Mouse (Mus musculus): ENCODE results near the gene Slc39a11. TPM values are rescaled to one million over a fixed set of nuclear protein-coding genes. Genes with fewer than 3 reads are reported as not detected.
A peak's percentile ranks its signal among the peaks of the same experiment; 100 is the strongest.

Slc39a11 gene
- total RNA-seq, 2 experiments from 2014 or later: 2.6 to 3.9 TPM

DNA sequence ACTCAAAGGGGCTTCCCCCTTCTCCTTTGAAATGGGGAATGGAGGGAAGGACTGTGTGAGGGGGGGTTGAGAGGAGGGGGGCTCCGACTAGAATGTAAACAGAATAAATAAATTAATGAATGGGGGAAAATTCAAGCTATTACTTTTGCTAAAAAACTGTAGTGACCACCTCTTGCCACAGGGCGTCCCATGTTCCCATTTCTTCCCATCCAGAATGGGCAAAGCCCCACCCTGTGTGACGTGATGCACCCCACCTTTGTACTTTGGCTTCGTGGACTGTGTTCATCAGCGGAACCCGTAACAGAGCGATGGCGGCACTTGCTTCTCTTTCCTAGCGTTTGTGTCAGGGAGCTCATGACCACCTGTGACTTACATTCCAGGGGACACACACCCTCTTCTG is 273.8 kb downstream of the Slc39a11 start:
- no peak for DNase-seq
- intact Hi-C loops (cut with DNase I): no loop called here

DNA sequence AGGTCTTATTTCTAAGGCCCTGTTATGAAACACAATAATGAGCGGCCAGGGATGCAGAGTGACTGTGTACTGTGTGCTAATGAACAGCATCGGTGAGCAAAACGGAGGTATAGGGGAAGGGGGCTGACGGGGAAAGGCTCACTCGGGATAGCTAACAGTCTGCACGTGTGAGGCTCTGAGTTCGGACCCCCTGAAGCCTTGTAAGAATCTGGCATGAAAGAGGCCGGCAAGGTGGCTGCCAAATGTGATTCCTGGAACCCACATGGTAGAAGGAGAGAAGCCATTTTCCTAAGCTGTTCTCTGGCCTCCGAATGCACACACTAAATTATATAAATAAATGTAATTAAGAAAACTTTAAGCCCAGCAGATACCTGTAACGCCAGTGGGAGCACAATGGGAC is 276.0 kb downstream of the Slc39a11 start:
- no peak for DNase-seq
- intact Hi-C loops (cut with DNase I): no loop called here

DNA sequence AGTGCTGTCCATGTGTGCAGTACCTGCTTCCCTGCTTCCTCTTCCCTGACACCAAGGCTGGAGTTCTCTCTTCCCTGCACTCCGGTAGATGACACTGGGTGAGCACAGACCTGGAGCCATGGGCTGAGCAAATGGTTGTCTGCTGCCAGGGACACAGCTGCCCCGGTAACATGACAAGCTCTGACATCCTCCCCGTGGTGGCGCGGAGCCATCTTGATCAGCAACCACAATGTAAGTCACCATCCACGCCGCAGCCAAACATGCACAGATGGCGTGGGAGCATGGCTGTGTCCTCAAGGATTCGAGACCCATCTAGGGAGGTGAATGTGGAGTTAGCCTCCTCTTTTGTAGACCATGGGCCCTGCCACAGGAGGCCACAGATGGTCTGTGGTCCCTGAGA is 276.5 kb downstream of the Slc39a11 start:
- intact Hi-C loops (cut with DNase I): no loop called here
- no peak for DNase-seq

DNA sequence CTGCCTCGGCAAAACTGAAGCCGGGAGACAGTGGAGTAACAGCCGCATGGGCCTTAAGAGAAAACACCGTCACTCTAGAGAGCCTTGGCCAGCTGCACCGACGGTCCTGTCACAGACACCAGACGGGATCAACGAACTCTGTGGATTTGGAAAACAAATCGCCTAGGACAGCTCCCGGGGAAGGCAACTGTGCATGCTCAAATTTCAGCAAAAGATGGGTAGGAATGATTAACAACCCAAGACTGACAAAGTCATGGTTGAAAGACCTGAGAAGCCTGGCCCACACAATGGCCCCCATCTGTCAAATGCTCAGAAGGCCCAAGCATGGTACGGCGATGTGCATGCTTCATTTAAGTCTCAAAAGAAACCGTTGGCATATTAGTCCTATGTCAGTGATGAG is 281.8 kb downstream of the Slc39a11 start:
- DNase-seq: no peak
- intact Hi-C loops (cut with DNase I): no loop called here

DNA sequence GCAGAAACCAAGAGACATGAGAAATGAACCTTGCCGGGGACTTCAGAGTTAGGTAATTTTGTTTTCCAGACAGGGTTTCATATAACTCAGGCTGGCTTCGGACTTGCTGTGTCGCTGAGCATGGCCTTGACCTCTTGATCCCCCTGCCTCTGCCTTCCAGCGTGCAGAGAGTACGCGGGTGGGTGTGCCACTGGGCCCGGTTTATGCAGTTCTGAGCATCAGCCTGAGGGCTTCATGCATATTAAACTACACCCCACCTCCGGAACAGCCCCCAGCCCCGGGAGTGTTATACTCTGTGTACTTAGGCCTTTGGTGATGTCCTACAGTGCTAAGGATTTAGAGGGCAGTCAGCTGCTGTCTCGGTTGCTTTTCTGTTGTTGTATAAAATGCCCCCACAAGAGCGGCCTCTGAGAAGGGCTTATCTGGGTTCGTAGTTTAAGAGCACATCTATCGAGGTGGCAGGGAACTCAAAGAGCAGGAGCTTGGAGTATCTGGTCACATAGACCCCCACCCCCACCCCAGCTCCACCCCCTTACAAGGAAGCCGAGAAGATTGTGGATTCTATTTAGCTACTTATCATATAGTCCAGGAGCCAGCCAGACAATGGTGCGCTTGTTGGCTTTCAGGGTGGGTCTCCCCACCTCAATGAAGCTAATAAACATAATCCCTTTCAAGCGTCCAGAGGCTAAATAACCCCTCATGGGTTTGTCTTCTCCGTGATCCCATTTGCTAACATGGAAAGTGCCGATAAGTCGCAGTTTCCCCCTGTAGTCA is 283.4 kb downstream of the Slc39a11 start:
- DNase-seq: no peak
- intact Hi-C loops (cut with DNase I): no loop called here

DNA sequence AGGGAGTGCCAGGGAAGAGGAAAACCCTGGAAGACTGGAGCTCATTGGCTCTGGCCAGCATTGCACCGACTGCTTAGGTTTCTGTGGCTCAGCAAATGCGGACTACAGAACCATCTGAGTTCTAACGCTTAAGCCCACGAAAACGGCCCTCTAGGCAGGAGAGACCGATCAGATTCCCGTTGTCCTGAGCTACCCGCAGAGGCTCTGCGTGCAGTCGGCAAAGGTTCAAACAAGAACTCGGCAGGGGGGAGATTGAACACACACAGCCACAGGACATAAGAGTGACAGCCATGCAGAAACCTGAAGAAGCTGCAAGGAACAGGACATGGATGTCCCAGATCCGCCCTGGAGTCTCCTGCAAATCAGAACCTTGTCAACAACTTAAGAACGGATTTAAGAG is 286.1 kb downstream of the Slc39a11 start:
- no peak for DNase-seq
- intact Hi-C loops (cut with DNase I): no loop called here

DNA sequence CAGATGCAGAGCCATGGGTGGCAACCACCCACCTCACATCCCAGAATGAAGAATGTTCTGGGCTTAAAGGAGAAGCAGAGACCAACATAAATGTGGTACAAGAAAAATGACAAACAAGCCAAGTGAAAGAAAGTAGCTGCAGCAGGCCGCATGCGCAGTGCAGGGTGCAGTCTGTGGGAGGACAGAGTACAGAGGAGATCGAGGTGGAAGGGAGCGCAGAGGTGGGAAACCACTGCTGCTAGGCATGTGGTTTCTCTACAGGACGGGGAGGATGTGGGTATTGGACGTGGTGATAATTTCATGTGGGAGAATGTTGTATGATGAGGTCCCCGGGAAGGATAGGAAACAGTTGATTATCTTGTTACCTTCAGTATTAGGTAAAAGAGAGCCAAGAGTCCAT is 287.3 kb downstream of the Slc39a11 start:
- DNase-seq: no peak
- intact Hi-C loops (cut with DNase I): no loop called here

DNA sequence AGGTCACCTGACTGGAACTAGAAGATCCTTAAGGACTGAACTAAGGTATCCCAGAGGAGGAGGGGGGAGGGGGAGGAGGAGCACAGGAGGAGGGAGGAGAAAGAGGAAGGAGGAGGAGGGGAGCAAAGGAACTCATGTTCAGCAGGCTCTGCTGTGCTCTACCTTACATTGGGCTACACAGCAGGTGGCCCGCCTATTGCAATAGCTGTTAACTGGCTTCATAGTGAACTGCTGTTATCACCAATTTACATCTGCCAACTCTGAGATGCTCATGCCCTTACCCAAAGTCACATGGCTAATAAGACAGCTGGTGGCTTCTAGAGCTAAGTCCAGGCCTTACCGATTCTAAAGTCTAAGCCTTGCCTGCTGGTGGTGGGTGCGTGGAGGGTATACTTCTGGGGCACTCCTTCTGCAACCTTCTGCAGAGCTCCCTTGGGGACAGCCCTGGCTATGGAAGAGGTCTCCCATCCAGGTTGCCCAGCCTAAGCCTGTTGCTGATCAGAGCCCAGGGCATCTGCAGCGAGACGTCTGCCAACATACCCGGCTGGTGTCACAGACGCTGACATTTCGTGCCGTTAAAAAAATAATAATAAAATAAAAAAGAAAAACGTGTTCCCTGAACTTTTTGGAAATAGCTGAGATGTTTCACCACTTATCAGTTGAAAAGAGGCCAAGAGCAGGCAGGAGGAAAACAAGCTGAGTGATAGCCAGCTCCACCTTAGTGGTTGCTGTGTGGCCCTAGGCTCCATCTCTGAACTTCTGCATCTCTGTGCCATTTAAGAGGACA is 289.6 kb downstream of the Slc39a11 start:
- DNase-seq: no peak

DNA sequence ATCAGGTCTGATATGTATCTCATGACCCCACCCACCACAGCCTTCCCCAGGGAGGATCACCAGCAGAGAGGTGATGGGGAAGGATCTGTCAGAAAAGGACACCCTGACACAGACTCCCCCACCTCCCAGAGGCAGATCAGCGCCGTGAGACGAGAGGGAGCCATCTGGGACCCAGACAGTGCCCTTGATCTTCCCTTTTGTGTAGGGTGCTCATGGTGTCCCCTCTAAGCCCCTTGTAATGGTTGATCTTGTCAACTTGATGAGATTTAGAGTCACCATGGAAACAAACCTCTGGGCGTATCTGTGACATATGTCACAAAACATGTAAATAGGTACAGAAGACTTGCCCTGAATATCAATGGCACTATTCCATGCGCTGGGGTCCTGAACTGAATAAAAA is 293.9 kb downstream of the Slc39a11 start:
- intact Hi-C loops (cut with DNase I): no loop called here

More for the DNA sequence above, 289.6 kb downstream of the Slc39a11 start:
- intact Hi-C loops (cut with DNase I): no loop called here

DNA sequence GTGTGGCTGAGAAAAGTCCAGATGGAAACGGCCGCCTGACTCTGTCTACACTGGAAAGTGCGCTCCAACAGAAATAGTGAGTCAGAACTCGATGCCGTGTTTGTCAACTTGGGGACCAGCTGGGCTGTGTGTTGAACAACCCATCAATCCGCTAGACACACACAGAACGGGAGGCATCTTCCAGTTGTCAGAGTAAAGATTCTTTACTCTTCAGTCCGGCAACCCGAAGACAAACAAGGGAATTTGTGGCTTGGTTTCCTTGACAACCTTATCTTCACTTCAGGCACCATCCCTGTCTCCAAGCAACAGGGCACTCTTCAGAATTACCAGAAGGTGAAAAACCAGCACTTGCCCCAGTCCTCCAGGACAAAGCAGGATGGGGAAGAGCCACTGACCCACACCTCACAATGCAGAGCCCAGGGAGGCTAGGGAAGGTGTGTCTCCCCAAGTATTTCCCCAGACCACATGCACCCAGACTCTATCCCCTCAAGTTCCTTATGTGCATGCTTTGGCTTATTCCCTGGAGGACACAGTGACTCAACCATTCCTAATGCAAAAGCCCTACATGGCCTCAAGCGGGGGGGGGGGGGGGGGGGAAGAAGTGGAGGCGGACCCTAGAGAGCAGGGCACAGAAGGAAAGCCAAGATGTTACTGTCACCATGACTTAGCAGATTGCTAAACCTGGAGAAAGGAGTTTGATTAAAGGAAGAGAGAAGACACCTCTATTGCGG is 297.6 kb downstream of the Slc39a11 start:
- intact Hi-C loops (cut with DNase I): no loop called here

More for the DNA sequence above, 293.9 kb downstream of the Slc39a11 start:
- no peak for DNase-seq

DNA sequence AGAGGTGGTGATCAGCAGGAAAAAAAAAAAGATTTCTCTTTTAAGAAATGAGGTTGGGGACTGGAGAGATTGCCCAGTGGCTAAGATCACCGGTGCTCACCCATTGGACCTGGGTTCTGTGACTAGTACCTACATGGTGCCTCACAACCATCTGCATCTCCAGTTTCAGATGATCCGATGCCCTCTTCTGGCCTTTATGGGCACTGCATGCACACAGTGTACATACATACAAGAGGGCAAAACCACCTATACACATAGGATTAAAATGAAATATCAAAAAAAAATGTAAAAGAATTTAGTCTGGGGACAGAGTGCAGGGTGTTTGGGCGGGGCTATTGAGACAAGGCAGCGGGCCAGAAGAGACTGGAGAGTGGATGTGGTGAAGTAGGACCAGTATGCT is 299.3 kb downstream of the Slc39a11 start:
- DNase-seq: no peak
- intact Hi-C loops (cut with DNase I): no loop called here

More for the DNA sequence above, 297.6 kb downstream of the Slc39a11 start:
- DNase-seq: no peak

DNA sequence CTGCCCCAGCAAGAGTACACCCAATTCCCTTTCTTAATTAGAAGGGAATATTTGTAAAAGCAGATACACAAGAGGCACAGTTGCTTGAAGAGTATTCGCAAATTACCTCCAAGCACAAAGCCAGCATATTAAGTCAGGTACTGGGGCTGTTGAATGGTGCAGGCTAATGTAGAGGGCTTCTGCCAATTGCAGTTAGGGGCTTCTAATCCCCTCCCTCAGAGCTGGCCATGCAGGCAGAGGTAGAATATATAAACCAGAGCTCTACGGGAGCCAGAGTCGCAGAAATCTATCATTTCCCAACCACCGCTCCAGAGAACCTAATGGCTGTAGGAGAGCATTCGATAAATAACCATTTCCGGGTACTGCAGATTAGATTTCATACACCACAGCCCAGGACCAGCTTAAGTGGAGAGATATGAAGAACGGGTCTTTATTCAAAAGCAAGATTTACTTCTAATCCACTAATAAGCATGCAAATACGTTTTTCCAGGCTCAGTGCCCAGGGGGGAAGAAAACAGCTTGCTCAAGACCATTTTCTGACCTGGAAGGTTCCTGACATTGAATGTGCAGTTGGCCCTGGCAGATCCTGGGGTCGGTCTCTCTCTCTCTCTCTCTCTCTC is 302.9 kb downstream of the Slc39a11 start:
- no peak for DNase-seq
- intact Hi-C loops (cut with DNase I): no loop called here

DNA sequence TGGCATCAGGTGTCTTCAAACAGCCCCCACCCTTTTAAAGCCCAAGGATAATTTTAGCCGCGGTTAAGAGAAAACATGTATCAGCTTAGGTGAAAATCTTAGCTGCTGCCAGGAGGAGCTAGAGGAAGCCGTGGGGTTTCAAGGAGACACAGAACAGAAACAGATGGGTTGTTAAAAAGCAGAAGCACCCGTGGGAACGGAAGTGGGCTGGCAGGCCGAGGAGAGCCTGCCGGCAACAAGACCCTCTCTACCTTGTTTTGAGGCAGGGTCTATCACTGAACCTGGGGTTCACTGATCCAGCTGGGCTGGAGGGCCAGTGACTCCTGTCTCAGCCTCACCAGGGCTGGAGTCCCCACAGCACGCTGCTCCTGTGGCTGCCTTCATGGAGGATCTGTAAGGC is 310.1 kb downstream of the Slc39a11 start:
- DNase-seq: no peak
- intact Hi-C loops (cut with DNase I): no loop called here

DNA sequence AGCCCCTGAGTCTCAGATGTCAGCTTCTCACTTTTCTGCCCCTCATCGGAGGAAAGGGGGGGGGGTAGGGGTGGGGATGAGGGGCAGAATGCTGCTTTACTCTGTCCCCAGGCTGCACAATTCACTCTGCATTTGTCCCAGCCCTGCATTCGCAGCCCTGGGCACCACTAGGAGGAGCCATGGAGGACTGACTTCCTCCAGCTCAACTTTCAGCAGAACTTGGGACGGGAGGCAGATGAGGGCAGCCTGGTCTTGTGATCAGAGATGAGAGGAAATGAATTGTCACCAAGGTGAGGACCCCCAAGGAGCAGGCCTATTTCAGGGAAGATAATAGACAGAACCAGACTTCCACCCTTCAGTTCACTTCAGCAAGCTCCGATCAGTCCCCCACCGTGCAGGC is 311.3 kb downstream of the Slc39a11 start:
- intact Hi-C loops (cut with DNase I): no loop called here
- DNase-seq: no peak

DNA sequence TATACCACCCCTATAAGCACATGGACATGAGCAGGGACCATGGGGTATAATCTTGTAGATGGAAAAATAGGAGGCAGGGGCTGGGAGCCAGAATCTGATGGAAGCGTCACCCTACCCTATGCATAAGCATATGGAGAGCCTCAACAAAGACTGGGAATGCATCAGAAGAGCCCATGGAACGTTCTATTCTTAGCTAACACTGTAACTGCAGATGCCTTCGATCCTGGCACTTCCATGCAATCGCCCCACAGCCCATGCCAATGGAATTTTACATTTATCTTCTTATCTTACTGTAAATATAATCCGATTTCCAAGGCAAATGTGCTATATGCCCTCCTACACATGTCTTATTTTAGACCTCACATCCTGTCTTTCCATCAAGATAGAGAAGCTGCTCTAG is 314.2 kb downstream of the Slc39a11 start:
- intact Hi-C loops (cut with DNase I): no loop called here
- no peak for DNase-seq

DNA sequence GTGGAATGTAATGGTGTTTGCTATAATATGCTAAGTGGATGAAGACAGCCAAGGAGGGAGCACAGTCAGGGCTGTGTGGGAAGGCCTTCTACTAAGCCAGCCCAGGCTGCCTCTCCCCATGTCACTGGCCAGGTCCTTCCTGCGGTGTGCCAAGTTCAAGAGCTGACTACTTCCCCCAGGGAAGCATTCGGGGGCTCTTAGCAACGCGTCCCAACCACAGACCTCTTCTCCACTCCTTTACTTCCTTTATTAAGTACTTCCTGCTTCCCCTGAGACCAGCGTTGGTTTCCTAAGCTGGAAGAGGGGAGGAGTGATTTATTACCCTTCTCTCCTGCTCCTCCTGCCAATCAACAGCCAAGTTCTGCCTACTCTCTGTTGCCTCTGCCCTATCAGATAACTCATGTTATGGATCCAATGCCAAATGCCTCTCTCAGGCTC is 315.4 kb downstream of the Slc39a11 start:
- DNase-seq: no peak
- intact Hi-C loops (cut with DNase I): no loop called here

DNA sequence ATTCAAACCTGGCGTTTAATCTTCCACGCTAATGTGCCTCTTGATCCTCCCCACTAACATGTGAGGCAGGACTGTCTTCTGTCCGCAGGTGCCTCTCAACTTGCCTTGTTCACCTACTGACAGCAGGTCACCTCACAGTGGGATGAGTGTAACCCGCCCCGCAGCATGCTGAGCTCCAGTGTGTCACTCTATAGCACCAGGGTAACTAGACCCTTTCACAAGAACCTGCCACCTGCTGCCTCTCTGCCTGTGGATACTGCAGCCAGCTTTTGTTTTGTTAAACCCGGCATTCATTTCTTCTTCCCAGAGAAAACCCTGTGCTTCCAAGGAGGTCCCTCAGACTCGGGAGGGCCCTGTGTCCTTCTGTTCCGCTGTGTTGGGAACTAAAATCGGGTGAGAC is 316.3 kb downstream of the Slc39a11 start:
- intact Hi-C loops (cut with DNase I): no loop called here

DNA sequence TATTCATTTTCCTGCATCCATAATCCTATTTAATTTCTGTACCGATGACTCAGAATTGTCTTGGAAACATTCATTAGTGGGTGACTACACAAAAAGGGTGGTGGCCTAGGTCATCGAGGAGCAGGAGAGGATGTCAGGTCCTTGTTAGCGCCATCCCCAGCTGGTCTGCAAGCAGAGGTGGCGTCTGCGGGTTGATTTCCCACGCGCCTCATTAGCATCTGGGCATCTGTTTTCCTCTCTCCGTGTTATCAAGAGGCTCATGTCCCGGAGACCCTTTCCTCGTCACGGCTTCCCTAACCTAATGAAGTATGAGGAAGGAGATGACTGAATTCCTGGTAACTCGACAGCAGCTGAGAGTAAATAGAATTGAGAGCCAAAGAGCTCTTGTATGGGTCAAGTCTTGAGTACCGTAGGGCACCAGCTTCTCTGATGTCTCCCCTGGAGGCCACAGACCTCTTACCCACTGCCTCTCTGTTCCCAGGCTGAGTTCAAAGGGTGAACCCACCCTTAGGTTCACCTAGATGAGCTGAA is 319.8 kb downstream of the Slc39a11 start:
- intact Hi-C loops (cut with DNase I): no loop called here
- DNase-seq: no peak

More for the DNA sequence above, 316.3 kb downstream of the Slc39a11 start:
- no peak for DNase-seq

DNA sequence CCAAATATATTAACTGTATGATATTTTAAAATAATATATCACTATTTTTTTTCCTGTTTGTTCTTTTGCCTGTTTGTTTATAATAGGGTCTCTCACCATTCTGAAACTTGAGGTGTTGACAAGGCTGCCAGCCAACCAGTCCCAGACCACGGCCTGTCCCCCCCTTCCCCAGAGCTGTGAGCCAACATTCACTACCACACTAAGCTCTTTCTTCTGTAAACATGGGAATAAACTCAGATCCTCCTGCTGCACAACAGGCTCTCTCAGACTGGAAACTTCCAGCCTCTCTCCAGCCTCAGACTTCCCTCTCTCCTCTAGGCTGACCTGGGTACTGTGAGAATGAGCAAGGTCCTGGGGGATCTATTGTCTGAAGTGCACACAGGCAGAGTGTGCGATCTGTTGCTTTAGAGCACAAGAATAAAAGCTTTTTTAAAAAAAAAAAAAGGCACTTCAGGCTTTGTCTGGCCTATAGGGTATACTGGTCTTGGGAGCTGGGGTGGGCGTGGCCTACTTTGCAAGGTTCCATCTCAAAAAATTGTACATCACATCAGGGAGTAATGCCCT is 322.3 kb downstream of the Slc39a11 start:
- no peak for DNase-seq
- intact Hi-C loops (cut with DNase I): no loop called here

DNA sequence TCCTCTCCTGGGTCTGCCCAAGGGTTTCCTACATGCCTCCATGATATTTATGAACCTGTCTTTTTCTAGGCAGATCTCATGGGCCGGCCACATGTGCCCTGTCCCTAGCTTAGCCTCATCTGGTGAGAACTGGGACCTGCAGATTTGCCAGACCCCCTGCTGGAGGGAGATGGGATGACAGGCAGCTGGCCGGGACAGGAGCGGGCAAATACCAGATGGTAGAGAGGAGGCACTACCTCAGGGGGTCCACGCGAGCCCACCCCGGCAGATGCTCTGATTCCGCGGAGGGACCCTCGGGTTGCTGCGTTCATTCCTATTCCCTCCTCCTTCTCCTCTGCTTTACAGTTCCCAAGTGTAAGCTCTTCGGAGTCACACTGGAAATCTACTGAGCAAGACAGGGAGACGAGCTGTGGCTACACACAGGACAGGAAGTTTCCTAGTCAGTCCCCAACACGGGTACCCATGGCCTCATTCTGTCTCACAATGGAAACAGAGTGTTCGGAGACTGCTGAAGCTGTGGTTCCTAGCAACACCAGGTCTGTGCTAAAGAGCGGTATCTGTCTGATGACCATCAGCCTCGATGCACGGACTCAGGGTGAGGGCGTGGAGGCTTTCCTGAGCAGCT is 323.4 kb downstream of the Slc39a11 start:
- DNase-seq: peak; percentile 53 to 73
- intact Hi-C loops (cut with DNase I): loop anchor here (1.0 kb wide), 1 partner anchor 151 kb away; no protein-coding TSS in a partner anchor

Data from heart, postnatal 36 days (tissue).